Mouse (Mus musculus) neural tube, embryonic 15.5 days (tissue): Measurements from ENCODE around the gene Lrriq3. TPM values are rescaled to one million over a fixed set of nuclear protein-coding genes. Genes with fewer than 3 reads are reported as not detected.
A peak's percentile ranks its signal among the peaks of the same experiment; 100 is the strongest.

Experiments used
- ATAC-seq: fragments of 200-750 bp; cut with Nextera tagmentation; 2 replicates; pipeline ENCODE4 v1.8.0; 2017; ENCODE audit warnings: mild to moderate bottlenecking, moderate TSS enrichment, moderate library complexity; ENCODE audit not compliant: low FRiP score
- H3K27ac ChIP-seq: fragments of 300-500 bp; sonication (generic); replicated peaks from 2 replicates; pipeline ENCODE4 v1.5.1; 2015; ENCODE audit warnings: mild to moderate bottlenecking, inconsistent platforms
- H3K27me3 ChIP-seq: fragments of 300-500 bp; sonication (generic); replicated peaks from 2 replicates; pipeline ENCODE4 v1.6.1; 2015; ENCODE audit warnings: inconsistent platforms
- H3K36me3 ChIP-seq: fragments of 300-500 bp; sonication (generic); 2 replicates; pipeline ENCODE4 v1.6.1; 2015; ENCODE audit warnings: inconsistent platforms
- H3K4me1 ChIP-seq: fragments of 300-500 bp; sonication (generic); 2 replicates; pipeline ENCODE4 v1.6.1; 2015; ENCODE audit warnings: inconsistent platforms
- H3K4me2 ChIP-seq: fragments of 300-500 bp; sonication (generic); 2 replicates; pipeline ENCODE4 v1.6.1; 2015; ENCODE audit warnings: inconsistent platforms, mild to moderate bottlenecking, moderate library complexity
- H3K4me3 ChIP-seq: fragments of 300-500 bp; sonication (generic); replicated peaks from 2 replicates; pipeline ENCODE4 v1.5.1; 2015; ENCODE audit warnings: mild to moderate bottlenecking, inconsistent platforms
- H3K9ac ChIP-seq: fragments of 300-500 bp; sonication (generic); replicated peaks from 2 replicates; pipeline ENCODE4 v1.6.1; 2015; ENCODE audit warnings: mild to moderate bottlenecking, inconsistent platforms
- H3K9me3 ChIP-seq: fragments of 300-500 bp; sonication (generic); replicated peaks from 2 replicates; pipeline ENCODE4 v1.6.1; 2016; ENCODE audit warnings: inconsistent platforms
- WGBS: fragments of 180-500 bp; shearing (Covaris S2); methylation state at CpG from one replicate; pipeline ENCODE4 v1.1.7; 2015; ENCODE audit warnings: mixed read lengths; 5-methylcytosine and 5-hydroxymethylcytosine counted together
- polyA plus RNA-seq: library from polyadenylated mRNA; unstranded; fragments of >200 nt; fragmentation: Nextera tagmentation; extraction: Ambion mirVana; gene quantifications from 2 replicates; pipeline ENCODE4 v1.2.1, GENCODE M21; 2015

Lrriq3 gene
- polyA plus RNA-seq, 1 experiment from 2014 or later = 1.2 TPM

- Histone ChIP-seq H3K36me3 (no peaks in the 10 kb centered on the region), H3K9me3 (no peaks in the 10 kb centered on the region), H3K4me3 (no peak overlapping the region), H3K27ac (no peak overlapping the region), H3K9ac (no peak overlapping the region), H3K4me2 (no peak overlapping the region), H3K4me1 (no peaks in the 10 kb centered on the region), H3K27me3 (no peaks in the 10 kb centered on the region)
- ATAC-seq = no peak
- 91% methylated on average over 5 of the region's 5 CpGs for WGBS
These were observed 44.5 kb downstream of the Lrriq3 start for GRCm38 (mm10) chr3:155137737-155138136.

GRCm38 (mm10) chr3:155141047-155141446 lies 47.8 kb downstream of the Lrriq3 start:
- H3K9me3 ChIP-seq = no peaks in the 10 kb centered on the region
- no peak for ATAC-seq
- no peak overlapping the region for H3K4me3 ChIP-seq
- H3K4me1 ChIP-seq = no peaks in the 10 kb centered on the region
- WGBS = 92% methylated on average over 11 of the region's 11 CpGs
- no peaks in the 10 kb centered on the region for H3K27me3 ChIP-seq
- H3K27ac ChIP-seq = no peak overlapping the region
- no peak overlapping the region for H3K9ac ChIP-seq
- H3K36me3 ChIP-seq = no peaks in the 10 kb centered on the region
- H3K4me2 ChIP-seq = no peak overlapping the region

- Histone ChIP-seq H3K4me3 (no peak overlapping the region), H3K4me1 (no peaks in the 10 kb centered on the region)
- WGBS = 97% methylated on average over 1 of the region's 1 CpGs
These were observed 51.1 kb downstream of the Lrriq3 start for GRCm38 (mm10) chr3:155144368-155144767.

DNA sequence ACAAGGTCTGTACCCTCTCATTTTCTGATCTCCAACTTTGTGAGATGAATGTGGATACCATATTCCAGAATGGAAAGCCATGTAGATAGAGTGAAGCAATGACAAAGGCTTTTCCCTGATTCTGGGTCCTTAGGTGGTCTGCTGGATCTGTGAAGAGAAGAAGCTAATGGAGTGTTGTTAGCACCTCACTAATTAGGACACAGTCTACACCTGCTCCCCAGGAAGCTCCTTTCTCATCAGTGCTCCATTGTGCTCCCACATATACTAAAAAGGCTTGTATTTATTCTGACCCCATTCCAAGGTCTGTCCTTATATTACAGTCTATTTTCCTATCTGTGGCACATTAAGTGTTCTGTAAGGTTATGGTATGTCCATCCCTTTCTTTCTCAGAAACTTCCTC lies 68.6 kb downstream of the Lrriq3 start:
- H3K4me1 ChIP-seq = no peaks in the 10 kb centered on the region
- H3K36me3 ChIP-seq = no peaks in the 10 kb centered on the region
- ATAC-seq = no peak
- no peak overlapping the region for H3K9ac ChIP-seq
- no peaks in the 10 kb centered on the region for H3K9me3 ChIP-seq
- no peaks in the 10 kb centered on the region for H3K27me3 ChIP-seq
- H3K4me2 ChIP-seq = no peak overlapping the region
- H3K4me3 ChIP-seq = no peak overlapping the region
- H3K27ac ChIP-seq = no peak overlapping the region

More at GRCm38 (mm10) chr3:155144368-155144767, 51.1 kb downstream of the Lrriq3 start:
- Histone ChIP-seq H3K36me3 (no peaks in the 10 kb centered on the region), H3K9ac (no peak overlapping the region), H3K27ac (no peak overlapping the region), H3K4me2 (no peak overlapping the region), H3K9me3 (no peaks in the 10 kb centered on the region), H3K27me3 (no peaks in the 10 kb centered on the region)
- ATAC-seq = no peak

DNA sequence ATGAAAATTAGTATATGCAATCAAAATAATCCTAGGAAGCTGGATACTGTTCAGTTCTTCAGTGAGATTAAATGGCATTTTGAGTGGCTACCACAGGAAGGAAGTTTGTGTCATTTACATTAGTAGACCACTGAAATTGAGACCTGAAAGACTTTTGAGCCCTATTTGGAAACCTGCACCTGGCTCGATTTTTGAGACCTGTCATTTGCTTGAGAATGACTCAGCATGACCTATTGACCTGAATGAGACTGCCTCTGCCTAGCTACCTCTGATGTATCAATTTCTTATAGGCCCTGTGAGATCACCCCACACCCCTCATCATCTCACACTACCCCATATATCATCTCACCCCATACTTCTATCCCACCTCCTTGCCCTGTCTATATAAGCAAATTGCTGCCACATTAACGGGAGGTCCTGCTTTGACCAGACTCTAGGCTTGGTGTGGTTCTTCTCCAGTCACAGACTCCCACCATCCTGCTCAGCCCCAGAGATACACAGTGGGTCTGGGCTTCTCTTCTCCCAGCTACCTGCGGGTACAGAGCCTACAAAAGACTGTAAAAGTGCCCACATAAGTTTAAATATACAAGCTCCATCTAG lies 87.2 kb downstream of the Lrriq3 start:
- H3K36me3 ChIP-seq = no peaks in the 10 kb centered on the region
- no peaks in the 10 kb centered on the region for H3K4me1 ChIP-seq
- H3K9me3 ChIP-seq = no peaks in the 10 kb centered on the region
- H3K27me3 ChIP-seq = no peaks in the 10 kb centered on the region
- H3K27ac ChIP-seq = no peak overlapping the region
- H3K9ac ChIP-seq = no peak overlapping the region
- H3K4me3 ChIP-seq = no peak overlapping the region
- H3K4me2 ChIP-seq = no peak overlapping the region
- 82% methylated on average over 3 of the region's 3 CpGs for WGBS
- no peak for ATAC-seq

DNA sequence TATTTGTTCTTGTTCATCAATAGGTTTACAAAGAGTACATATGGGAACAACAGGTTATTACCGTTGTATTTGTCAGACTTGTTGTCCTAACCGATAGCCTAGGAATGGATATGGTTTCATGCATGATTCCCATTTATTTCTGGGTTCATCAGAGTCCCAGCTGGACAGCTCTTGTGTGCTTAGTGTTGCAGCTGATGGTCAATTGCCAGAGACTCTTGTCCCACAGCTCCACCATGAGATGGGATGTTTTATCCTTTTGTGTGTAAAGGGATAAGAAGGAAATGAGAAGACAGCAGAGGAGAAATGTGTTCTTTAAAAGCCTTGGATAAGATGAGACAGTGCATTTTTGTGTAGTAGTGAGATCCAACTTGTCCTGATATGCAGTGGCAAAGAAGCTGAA lies 93.2 kb downstream of the Lrriq3 start:
- Histone ChIP-seq H3K4me3 (no peak overlapping the region), H3K27me3 (no peaks in the 10 kb centered on the region), H3K4me2 (no peak overlapping the region), H3K9ac (no peak overlapping the region), H3K4me1 (no peaks in the 10 kb centered on the region), H3K9me3 (no peaks in the 10 kb centered on the region), H3K27ac (no peak overlapping the region), H3K36me3 (no peaks in the 10 kb centered on the region)
- 86% methylated on average over 2 of the region's 2 CpGs for WGBS
- no peak for ATAC-seq

DNA sequence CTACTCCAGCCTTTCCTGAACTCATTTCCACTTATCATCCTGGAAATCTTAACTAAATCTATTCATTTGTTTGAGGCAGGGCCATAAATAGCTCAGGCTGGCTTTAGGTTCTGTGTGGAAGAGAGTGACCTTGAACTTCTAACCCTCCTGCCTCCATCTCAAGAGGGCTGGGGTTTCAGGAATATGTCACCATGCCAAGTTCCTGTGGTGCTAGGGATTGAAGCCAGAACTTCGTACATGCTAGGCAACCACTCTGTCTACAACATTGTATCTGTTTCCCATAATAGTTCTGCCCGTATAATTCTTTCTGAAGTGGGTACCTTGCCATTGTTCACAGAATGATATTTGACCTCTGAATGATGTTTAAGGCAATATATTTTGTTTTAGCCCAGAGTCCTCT lies 95.6 kb downstream of the Lrriq3 start:
- H3K4me3 ChIP-seq = no peak overlapping the region
- no peaks in the 10 kb centered on the region for H3K36me3 ChIP-seq
- no peaks in the 10 kb centered on the region for H3K27me3 ChIP-seq
- H3K9ac ChIP-seq = no peak overlapping the region
- no peak overlapping the region for H3K4me2 ChIP-seq
- no peak overlapping the region for H3K27ac ChIP-seq
- WGBS = 82% methylated on average over 2 of the region's 2 CpGs
- H3K4me1 ChIP-seq = no peaks in the 10 kb centered on the region
- H3K9me3 ChIP-seq = no peaks in the 10 kb centered on the region
- ATAC-seq = no peak

DNA sequence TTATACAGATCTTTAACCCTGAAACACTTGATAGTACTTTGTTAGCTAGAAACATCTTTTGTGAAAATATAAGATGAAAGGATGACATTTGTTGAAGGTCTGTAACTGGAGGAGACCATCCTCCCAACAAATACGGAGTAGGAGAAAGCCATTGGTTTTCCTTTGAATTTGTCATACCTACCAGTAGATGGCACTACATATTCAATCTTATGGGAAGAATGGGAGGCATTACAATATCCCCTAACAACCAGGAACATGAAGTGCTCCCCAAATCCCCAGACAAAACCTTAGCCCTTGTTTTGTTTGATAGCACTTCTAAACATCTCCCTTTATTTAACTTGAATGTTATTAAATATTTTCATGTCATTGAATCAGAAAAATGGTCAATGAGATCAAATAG lies 141.7 kb downstream of the Lrriq3 start:
- Histone ChIP-seq H3K27me3 (no peaks in the 10 kb centered on the region), H3K36me3 (no peaks in the 10 kb centered on the region), H3K9me3 (no peaks in the 10 kb centered on the region), H3K9ac (no peak overlapping the region), H3K4me2 (no peak overlapping the region), H3K4me1 (no peaks in the 10 kb centered on the region), H3K27ac (no peak overlapping the region), H3K4me3 (no peak overlapping the region)
- peak; percentile 79; the same call in 1 of the 2 replicates for ATAC-seq
- WGBS = 8% methylated on average over 1 of the region's 1 CpGs

DNA sequence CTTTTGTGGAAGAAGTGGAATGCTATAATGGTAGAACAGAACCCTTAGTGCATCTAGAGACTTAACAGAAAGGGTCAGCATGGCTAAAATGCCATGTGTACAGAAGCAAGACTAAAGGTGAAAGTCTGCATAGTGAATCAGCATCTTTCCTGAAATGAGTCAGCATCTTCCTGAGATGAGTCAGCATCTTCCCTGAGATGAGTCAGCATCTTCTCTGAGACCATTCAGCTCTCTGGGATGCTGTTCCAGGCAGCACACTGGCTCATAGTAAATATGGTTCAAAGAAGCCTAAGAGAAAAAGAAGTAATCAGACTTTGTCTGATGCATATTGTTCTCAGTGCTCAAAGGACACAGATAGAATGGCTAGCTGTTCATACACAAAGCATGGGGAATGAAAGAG lies 142.3 kb downstream of the Lrriq3 start:
- Histone ChIP-seq H3K36me3 (no peaks in the 10 kb centered on the region), H3K9me3 (no peaks in the 10 kb centered on the region), H3K4me3 (no peak overlapping the region), H3K27ac (no peak overlapping the region), H3K4me2 (no peak overlapping the region), H3K27me3 (no peaks in the 10 kb centered on the region), H3K9ac (no peak overlapping the region), H3K4me1 (no peaks in the 10 kb centered on the region)
- no peak for ATAC-seq

Other genes with a start within 250 kb of the Lrriq3 start
- gene Tnni3k, start 38.0 kb upstream of the Lrriq3 start, polyA plus RNA-seq = 0.06 and 0.09 TPM in 2 replicates
- 18.0 and 19.4 TPM in 2 replicates for gene Fpgt, start within 50 bp of the Lrriq3 start, polyA plus RNA-seq